Mouse (Mus musculus): ENCODE data around the gene Olfr1054.
"Not testable (repeated sequence)": the region's sequence is repeated elsewhere in the genome, so short reads cannot be mapped to it uniquely, and the experiment has no call there.

Olfr1054 gene

DNA sequence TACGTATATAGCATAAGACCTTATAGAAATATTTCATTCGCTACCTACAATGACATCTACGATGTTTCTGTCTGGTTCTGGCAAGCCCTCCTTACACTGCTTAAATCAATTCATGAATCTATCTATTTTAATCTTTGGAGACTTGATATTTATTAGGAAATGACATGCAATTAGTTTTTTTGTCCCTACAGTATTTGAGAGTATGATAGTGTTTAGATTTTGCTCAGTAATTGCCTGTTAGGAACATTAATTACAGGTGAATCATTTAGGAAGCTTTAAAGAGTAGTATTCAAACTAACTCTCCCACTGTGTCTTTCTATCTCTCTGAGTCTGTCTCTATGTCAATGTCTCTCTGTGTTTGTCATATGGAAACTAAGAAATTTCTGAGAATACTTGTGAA is at the start of gene Olfr1054:
TSS of gene Olfr1054 (minus strand) at position 101 of the 400 bp plus-strand sequence.
- no peak for DNase-seq (ENCODE audit: low read depth, low spot score)

DNA sequence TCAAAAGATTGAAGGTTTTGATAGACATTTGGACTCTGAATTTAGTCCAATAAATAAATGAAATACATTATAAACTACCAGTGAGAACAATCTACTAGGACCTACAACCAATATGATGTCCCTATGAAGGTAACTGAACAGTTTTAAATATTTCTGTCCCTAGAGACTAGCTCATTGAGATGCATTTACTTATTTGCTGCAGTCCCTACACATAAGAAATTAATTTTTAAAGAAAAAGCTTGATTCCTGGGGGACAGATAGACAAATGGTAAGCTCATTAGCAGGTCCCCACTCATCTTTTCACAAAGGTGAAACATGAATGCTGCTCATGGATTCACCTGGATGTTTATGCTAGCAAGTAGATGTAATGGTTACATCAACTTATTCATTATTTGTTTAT is 43.1 kb upstream of the Olfr1054 start, which contains the start of gene Olfr1057:
TSS of gene Olfr1057 (minus strand) at position 101 of the 400 bp plus-strand sequence.
- no peak for DNase-seq (ENCODE audit: low read depth, low spot score)

DNA sequence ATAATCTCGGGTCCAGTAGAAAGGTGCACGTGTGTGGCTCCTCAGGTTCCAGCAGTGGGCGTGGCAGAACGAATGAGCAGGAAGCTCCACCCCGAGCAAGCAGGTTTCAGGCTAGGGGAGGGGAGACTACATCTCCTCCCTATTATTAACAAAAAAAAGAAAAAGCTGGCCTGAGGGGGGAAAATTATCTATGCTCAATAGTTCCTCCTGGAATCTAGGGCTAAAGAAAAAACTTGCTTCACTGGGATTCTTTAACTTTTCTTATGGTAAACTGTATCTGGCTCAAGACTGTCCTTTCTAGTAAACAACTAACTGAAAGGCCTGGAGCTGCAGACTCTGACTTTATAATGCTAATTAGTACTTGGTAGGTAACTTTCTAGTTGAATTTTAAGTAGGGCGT is 31.1 kb upstream of the Olfr1054 start:
- DNase-seq (ENCODE audit: low read depth, low spot score) = not testable (repeated sequence)

DNA sequence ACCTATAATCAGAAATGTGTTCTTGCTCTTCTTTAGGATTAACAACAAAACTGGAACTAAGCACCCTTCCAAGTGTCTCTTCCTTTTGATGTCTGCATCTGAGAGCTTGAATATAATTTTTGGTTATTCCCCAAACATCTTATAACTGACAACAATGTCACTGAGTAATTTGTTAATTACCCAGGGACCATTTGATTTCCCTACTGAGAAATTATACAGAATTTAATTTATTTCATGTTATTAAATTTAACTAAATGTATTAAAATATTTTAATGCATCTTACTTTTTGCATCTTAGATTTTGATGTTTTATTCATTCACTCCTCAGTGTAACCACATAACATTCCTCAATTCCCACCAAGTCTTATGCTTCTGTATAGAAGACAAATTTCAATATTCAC is 27.1 kb upstream of the Olfr1054 start, which contains the start of gene Olfr1056:
TSS of gene Olfr1056 (minus strand) at position 101 of the 400 bp plus-strand sequence.
- no peak for DNase-seq (ENCODE audit: low read depth, low spot score)

DNA sequence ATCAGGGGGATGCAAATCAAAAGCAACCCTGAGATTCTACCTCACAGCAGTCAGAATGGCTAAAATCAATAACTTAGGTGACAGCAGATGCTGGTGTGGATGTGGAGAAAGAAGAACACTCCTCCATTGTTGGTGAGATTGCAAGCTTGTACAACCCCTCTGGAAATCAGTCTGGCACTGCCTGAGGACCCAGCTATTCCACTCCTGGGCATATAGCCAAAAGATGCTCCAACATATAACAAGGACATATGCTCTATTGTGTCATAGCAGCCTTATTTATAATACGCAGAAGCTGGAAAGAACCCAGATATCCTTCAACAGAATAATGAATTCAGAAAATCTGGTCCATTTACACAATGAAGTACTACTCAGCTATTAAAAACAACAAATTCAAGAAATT is 16.5 kb upstream of the Olfr1054 start:
- DNase-seq (ENCODE audit: low read depth, low spot score) = not testable (repeated sequence)

DNA sequence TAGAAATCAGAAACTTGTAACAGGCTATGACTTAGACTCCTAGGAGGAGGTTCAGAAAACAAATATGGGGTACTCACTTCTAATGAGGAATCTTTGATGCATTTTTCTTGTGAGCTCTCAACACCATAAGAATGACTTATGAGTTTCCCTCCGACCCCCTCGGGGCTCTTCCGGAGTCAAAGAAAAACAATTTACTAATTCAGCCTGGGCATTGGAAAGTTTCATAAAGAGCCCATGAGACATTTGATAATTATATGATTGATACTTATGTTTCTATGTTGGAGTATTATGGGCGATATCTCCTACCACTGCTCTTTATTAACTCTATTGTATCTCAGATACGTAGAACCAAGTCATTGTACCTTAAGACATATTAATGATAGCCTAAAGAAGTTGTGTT is 15.0 kb upstream of the Olfr1054 start, which contains the start of gene Olfr1055:
TSS of gene Olfr1055 (minus strand) at position 101 of the 400 bp plus-strand sequence.
- no peak for DNase-seq (ENCODE audit: low read depth, low spot score)

DNA sequence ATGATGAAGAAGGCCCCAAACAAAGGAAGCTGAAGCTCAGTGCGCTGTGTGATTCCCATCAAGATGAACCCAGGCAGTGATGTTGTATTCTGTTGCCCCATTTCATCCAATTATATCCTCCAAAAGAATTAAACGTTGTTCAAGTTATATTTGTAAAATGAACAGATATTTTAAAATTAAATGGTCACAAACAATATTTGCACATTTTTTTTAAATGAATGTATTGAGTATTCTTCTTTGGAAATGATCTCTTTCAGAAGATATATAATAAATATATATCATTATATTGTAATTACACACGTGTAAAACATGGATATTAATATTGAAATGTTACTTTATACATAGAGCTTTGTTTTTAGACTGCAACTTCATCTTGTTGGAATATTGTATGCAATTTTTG is 20.0 kb downstream of the Olfr1054 start, which contains the start of gene Olfr1053:
TSS of gene Olfr1053 (minus strand) at position 101 of the 400 bp plus-strand sequence.
- DNase-seq (ENCODE audit: low read depth, low spot score) = no peak

DNA sequence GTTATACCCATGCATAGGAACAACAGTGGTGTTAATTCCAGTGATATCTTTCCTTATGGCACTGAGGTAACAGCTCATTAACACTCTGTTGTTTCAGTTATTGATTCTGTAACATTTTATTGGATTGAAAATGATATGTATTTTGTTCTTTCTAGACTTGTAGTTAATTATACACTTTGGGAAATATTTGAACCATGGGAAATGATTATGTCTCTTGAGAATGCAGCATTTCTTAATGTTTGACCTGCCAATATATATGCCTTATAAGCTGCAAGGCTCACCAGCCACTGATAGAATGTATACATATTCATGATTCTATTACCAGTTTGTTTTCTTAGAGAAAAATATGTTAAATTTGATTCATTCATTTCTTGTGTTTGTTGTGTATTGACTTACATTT is 43.1 kb downstream of the Olfr1054 start, which contains the start of gene Olfr1052:
TSS of gene Olfr1052 (plus strand) at position 301 of the 400 bp plus-strand sequence.
- no peak for DNase-seq (ENCODE audit: low read depth, low spot score)
